Mouse (Mus musculus) kidney, postnatal 4 days (tissue): ENCODE measurements at regions not wholly inside any gene's neighbourhood (a gene's known extent, or its start where the extent isn't known, plus 50 kb on each side); places are given as distances from the start of the nearest gene placed in this dataset.

ENCODE experiments used
- DNase-seq, 2 experiments: peaks; one replicate each; pipeline ENCODE4 v3.0.0; 2021; ENCODE audit warnings: mixed read lengths in 2 of 2

GRCm38 (mm10) chr15:62328305-62328881 lies 1405.6 kb upstream of the A1bg start:
- peak; percentile 7 to 27 for DNase-seq

GRCm38 (mm10) chr15:62327481-62327880 lies 1404.7 kb upstream of the A1bg start:
- peak; percentile 6 to 10 for DNase-seq

- DNase-seq = no peak
Measured at GRCm38 (mm10) chr15:62326524-62326923, 1403.7 kb upstream of the A1bg start.

- DNase-seq = no peak
Measured at GRCm38 (mm10) chr15:62325451-62326290, 1402.9 kb upstream of the A1bg start.

- DNase-seq = no peak
Measured at GRCm38 (mm10) chr15:62320966-62321365, 1398.2 kb upstream of the A1bg start.

- DNase-seq = no peak
Measured at GRCm38 (mm10) chr15:62314449-62314848, 1391.6 kb upstream of the A1bg start.

GRCm38 (mm10) chr15:62302233-62302632 lies 1379.4 kb upstream of the A1bg start:
- DNase-seq = no peak

GRCm38 (mm10) chr15:62301567-62301966 lies 1378.8 kb upstream of the A1bg start:
- no peak for DNase-seq

GRCm38 (mm10) chr15:62297138-62297537 lies 1374.3 kb upstream of the A1bg start:
- DNase-seq = no peak

- peak; percentile 53 to 74 for DNase-seq
Measured at GRCm38 (mm10) chr15:62295233-62295927, 1372.6 kb upstream of the A1bg start.

- peak in 1 of 2 experiments; percentile 4 for DNase-seq
Measured at GRCm38 (mm10) chr15:62294786-62295185, 1372.0 kb upstream of the A1bg start.

- DNase-seq = no peak
Measured at GRCm38 (mm10) chr15:62292876-62293275, 1370.1 kb upstream of the A1bg start.

GRCm38 (mm10) chr15:62290687-62291086 lies 1367.9 kb upstream of the A1bg start:
- no peak for DNase-seq

- peak; percentile 11 to 39 for DNase-seq
Measured at GRCm38 (mm10) chr15:62286666-62287655, 1364.1 kb upstream of the A1bg start.

GRCm38 (mm10) chr15:62284606-62285531 lies 1362.1 kb upstream of the A1bg start:
- DNase-seq = no peak

GRCm38 (mm10) chr15:62283661-62284429 lies 1361.0 kb upstream of the A1bg start:
- no peak for DNase-seq

GRCm38 (mm10) chr15:62282646-62283045 lies 1359.8 kb upstream of the A1bg start:
- DNase-seq = no peak

GRCm38 (mm10) chr15:62282116-62282515 lies 1359.3 kb upstream of the A1bg start:
- peak; percentile 70 to 79 for DNase-seq

GRCm38 (mm10) chr15:62279526-62279925 lies 1356.7 kb upstream of the A1bg start:
- no peak for DNase-seq

- DNase-seq = no peak
Measured at GRCm38 (mm10) chr15:62274818-62275217, 1352.0 kb upstream of the A1bg start.
